Mouse (Mus musculus) myocyte (in vitro differentiated cells): ENCODE data around the gene Ankrd13c. TPM values are rescaled to one million over a fixed set of nuclear protein-coding genes. Genes with fewer than 3 reads are reported as not detected.
A peak's percentile ranks its signal among the peaks of the same experiment; 100 is the strongest.

Experiments
- H3K27me3 ChIP-seq: one replicate; pipeline ENCODE4 v1.6.1; 2011; ENCODE audit not compliant: control insufficient read depth, insufficient read depth, insufficient read length
- H3K36me3 ChIP-seq: one replicate; pipeline ENCODE4 v1.6.1; 2011; ENCODE audit not compliant: control insufficient read depth, insufficient read depth
- H3K4me2 ChIP-seq: one replicate; pipeline ENCODE4 v1.6.1; 2011; ENCODE audit warnings: low read depth, control low read depth
- H3K4me3 ChIP-seq: one replicate; pipeline ENCODE4 v1.5.1; 2011; ENCODE audit warnings: mild to moderate bottlenecking, control low read depth, moderate library complexity
- H3K79me2 ChIP-seq: one replicate; pipeline ENCODE4 v1.6.1; 2011; ENCODE audit not compliant: control insufficient read depth, insufficient read depth
- H3ac ChIP-seq: one replicate; pipeline ENCODE4 v1.6.1; 2011; ENCODE audit not compliant: control insufficient read depth, insufficient read length
- CEBPB ChIP-seq: IDR thresholded peaks from 2 replicates; pipeline ENCODE4 v1.6.1; 2011; ENCODE audit warnings: mild to moderate bottlenecking, moderate library complexity; ENCODE audit not compliant: poor library complexity, insufficient read depth, severe bottlenecking
- E2F4 ChIP-seq: IDR thresholded peaks from one replicate; pipeline ENCODE4 v1.6.1; 2011; ENCODE audit warnings: mild to moderate bottlenecking, control low read depth, moderate library complexity; ENCODE audit not compliant: insufficient read depth
- MAX ChIP-seq: IDR thresholded peaks from one replicate; pipeline ENCODE4 v1.6.1; 2011; ENCODE audit warnings: low read depth, mild to moderate bottlenecking, control low read depth
- MYOD1 ChIP-seq, 3 experiments: IDR thresholded peaks; one replicate each; pipeline ENCODE4 v1.6.1; 2011; ENCODE audit warnings: control low read depth in 2 of 3, low read depth in 2 of 3, mild to moderate bottlenecking in 2 of 3, moderate library complexity in 1 of 3; ENCODE audit not compliant: insufficient read length in 2 of 3, control insufficient read depth in 1 of 3
- MYOG ChIP-seq, 3 experiments: IDR thresholded peaks; one replicate each; pipeline ENCODE4 v1.6.1; 2011; ENCODE audit warnings: control low read depth in 2 of 3, low read depth in 2 of 3, mild to moderate bottlenecking in 2 of 3; ENCODE audit not compliant: insufficient read length in 2 of 3, control insufficient read depth in 1 of 3, insufficient read depth in 1 of 3
- POLR2A ChIP-seq: IDR thresholded peaks from one replicate; pipeline ENCODE4 v1.6.1; 2011; ENCODE audit warnings: low read depth, mild to moderate bottlenecking, control low read depth, moderate library complexity; ENCODE audit not compliant: insufficient read length
- POLR2AphosphoS2 ChIP-seq: IDR thresholded peaks from one replicate; pipeline ENCODE4 v1.6.1; 2011; ENCODE audit warnings: low read depth, control low read depth; ENCODE audit not compliant: insufficient read length
- REST ChIP-seq: IDR thresholded peaks from one replicate; pipeline ENCODE4 v1.6.1; 2011; ENCODE audit warnings: mild to moderate bottlenecking, control low read depth, moderate library complexity; ENCODE audit not compliant: insufficient read depth, insufficient read length
- SRF ChIP-seq: IDR thresholded peaks from one replicate; pipeline ENCODE4 v1.6.1; 2011; ENCODE audit warnings: low read depth; ENCODE audit not compliant: control insufficient read depth, insufficient read length
- TCF12 ChIP-seq: IDR thresholded peaks from one replicate; pipeline ENCODE4 v1.6.1; 2011; ENCODE audit warnings: mild to moderate bottlenecking, control low read depth; ENCODE audit not compliant: poor library complexity, insufficient read depth, severe bottlenecking
- TCF3 ChIP-seq: IDR thresholded peaks from one replicate; pipeline ENCODE4 v1.6.1; 2011; ENCODE audit warnings: low read depth, control low read depth; ENCODE audit not compliant: insufficient read length
- USF1 ChIP-seq: IDR thresholded peaks from one replicate; pipeline ENCODE4 v1.6.1; 2011; ENCODE audit warnings: low read depth, mild to moderate bottlenecking, control low read depth, moderate library complexity
- polyA plus RNA-seq: library from polyadenylated mRNA; unstranded; fragments of >200 nt; fragmentation: generic; extraction: Trizol; gene quantifications from one replicate; pipeline ENCODE4 v1.2.1, GENCODE M21; 2012; ENCODE audit warnings: missing spikeins

Gene Ankrd13c
- polyA plus RNA-seq, 1 experiment = 19.9 TPM

GRCm38 (mm10) chr3:157910262-157910661 is 36.8 kb upstream of the Ankrd13c start:
- TF ChIP-seq POLR2AphosphoS2 (no peak), MAX (no peak), USF1 (no peak), SRF (no peak), POLR2A (no peak), REST (no peak), E2F4 (no peak), CEBPB (no peak), MYOD1 (IDR thresholded peaks at IDR 0.05; ENCODE audit: control insufficient read depth in 1 of 3, insufficient read length in 2 of 3, low read depth in 2 of 3) (no peak), TCF3 (no peak)
- Histone ChIP-seq H3K4me2 (no peak overlapping the region), H3K27me3 (no peaks in the 10 kb centered on the region), H3K36me3 (peaks cover 70% of the 10 kb centered on the region), H3K79me2 (no peaks in the 10 kb centered on the region), H3ac (no peak overlapping the region), H3K4me3 (no peak overlapping the region)

- Histone ChIP-seq H3K27me3 (no peaks in the 10 kb centered on the region), H3K4me3 (no peak overlapping the region), H3K36me3 (peaks cover 62% of the 10 kb centered on the region), H3K4me2 (no peak overlapping the region), H3K79me2 (no peaks in the 10 kb centered on the region), H3ac (no peak overlapping the region)
- TF ChIP-seq MYOD1 (IDR thresholded peaks at IDR 0.05; ENCODE audit: control insufficient read depth in 1 of 3, insufficient read length in 2 of 3, low read depth in 2 of 3) (no peak), SRF (no peak), POLR2AphosphoS2 (no peak), TCF3 (no peak), POLR2A (no peak), CEBPB (no peak), TCF12 (no peak), MAX (no peak), E2F4 (no peak), MYOG (IDR thresholded peaks at IDR 0.05; ENCODE audit: control insufficient read depth in 1 of 3, insufficient read depth in 1 of 3, insufficient read length in 2 of 3, low read depth in 2 of 3) (no peak), USF1 (no peak), REST (no peak)
These were observed 34.9 kb upstream of the Ankrd13c start for GRCm38 (mm10) chr3:157912155-157912554.

GRCm38 (mm10) chr3:157916336-157916735 is 30.7 kb upstream of the Ankrd13c start:
- no peak overlapping the region for H3ac ChIP-seq
- peaks cover 60% of the 10 kb centered on the region for H3K36me3 ChIP-seq
- H3K27me3 ChIP-seq = no peaks in the 10 kb centered on the region
- H3K79me2 ChIP-seq = no peaks in the 10 kb centered on the region
- TF ChIP-seq POLR2AphosphoS2 (no peak), TCF12 (no peak), CEBPB (no peak), SRF (no peak), REST (no peak), MYOG (IDR thresholded peaks at IDR 0.05; ENCODE audit: control insufficient read depth in 1 of 3, insufficient read depth in 1 of 3, insufficient read length in 2 of 3, low read depth in 2 of 3) (no peak), POLR2A (no peak)
- H3K4me2 ChIP-seq = no peak overlapping the region
- H3K4me3 ChIP-seq = no peak overlapping the region

GRCm38 (mm10) chr3:157921376-157921775 is 25.7 kb upstream of the Ankrd13c start:
- H3K27me3 ChIP-seq = no peaks in the 10 kb centered on the region
- peak overlapping the region; percentile 84 for H3K4me2 ChIP-seq
- H3K4me3 ChIP-seq = no peak overlapping the region
- no peak for TF ChIP-seq E2F4
- no peak for TF ChIP-seq TCF3
- no peak for TF ChIP-seq MYOD1 (IDR thresholded peaks at IDR 0.05; ENCODE audit: control insufficient read depth in 1 of 3, insufficient read length in 2 of 3, low read depth in 2 of 3)
- TF ChIP-seq REST = no peak
- no peak for TF ChIP-seq POLR2AphosphoS2
- no peak for TF ChIP-seq USF1
- no peak for TF ChIP-seq CEBPB
- no peak overlapping the region for H3ac ChIP-seq
- peaks cover 22% of the 10 kb centered on the region for H3K79me2 ChIP-seq
- peaks cover 36% of the 10 kb centered on the region for H3K36me3 ChIP-seq

- H3K79me2 ChIP-seq = peaks cover 22% of the 10 kb centered on the region
- TF ChIP-seq E2F4 = no peak
- no peak for TF ChIP-seq MAX
- no peak for TF ChIP-seq SRF
- TF ChIP-seq MYOG (IDR thresholded peaks at IDR 0.05; ENCODE audit: control insufficient read depth in 1 of 3, insufficient read depth in 1 of 3, insufficient read length in 2 of 3, low read depth in 2 of 3) = no peak
- peak; percentile 36 for TF ChIP-seq POLR2AphosphoS2
- TF ChIP-seq REST = no peak
- no peak for TF ChIP-seq TCF3
- TF ChIP-seq CEBPB = peak; percentile 32; the same call in 1 of the 2 replicates
- TF ChIP-seq MYOD1 (IDR thresholded peaks at IDR 0.05; ENCODE audit: control insufficient read depth in 1 of 3, insufficient read length in 2 of 3, low read depth in 2 of 3) = no peak
- TF ChIP-seq POLR2A = no peak
- TF ChIP-seq USF1 = no peak
- no peak for TF ChIP-seq TCF12
- H3K27me3 ChIP-seq = no peaks in the 10 kb centered on the region
- H3K4me3 ChIP-seq = peak overlapping the region; percentile 97
- peak overlapping the region; percentile 84 for H3K4me2 ChIP-seq
- H3K36me3 ChIP-seq = peaks cover 30% of the 10 kb centered on the region
- no peak overlapping the region for H3ac ChIP-seq
These were observed 23.7 kb upstream of the Ankrd13c start for GRCm38 (mm10) chr3:157923268-157923835.
